Mouse (Mus musculus): ENCODE results near the gene Hspa1b.
"Not testable (repeated sequence)": the region's sequence is repeated elsewhere in the genome, so short reads cannot be mapped to it uniquely, and the experiment has no call there.

Hspa1b gene

DNA sequence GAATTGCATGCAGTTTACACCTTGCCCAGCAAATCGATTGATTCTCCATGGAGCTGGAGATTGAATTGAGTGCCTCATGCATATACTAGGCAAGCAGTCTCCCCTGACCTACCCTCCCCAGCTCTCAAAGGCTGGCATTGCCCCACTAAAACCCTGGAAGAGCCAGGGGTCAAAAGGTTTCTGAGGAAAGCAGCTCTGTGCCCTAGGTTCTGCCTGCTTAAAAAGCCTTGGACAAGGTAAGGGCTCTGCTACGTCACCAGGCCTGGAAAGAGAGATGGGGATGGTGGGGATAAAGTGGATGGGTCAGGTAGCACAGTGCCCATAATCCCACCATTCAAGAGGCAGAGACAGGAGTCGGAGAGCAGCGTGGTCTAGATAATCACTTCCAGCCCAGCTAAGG lies 4.2 kb downstream of the Hspa1b start:
- DNase-seq (ENCODE audit: inconsistent ontology term) = no peak

DNA sequence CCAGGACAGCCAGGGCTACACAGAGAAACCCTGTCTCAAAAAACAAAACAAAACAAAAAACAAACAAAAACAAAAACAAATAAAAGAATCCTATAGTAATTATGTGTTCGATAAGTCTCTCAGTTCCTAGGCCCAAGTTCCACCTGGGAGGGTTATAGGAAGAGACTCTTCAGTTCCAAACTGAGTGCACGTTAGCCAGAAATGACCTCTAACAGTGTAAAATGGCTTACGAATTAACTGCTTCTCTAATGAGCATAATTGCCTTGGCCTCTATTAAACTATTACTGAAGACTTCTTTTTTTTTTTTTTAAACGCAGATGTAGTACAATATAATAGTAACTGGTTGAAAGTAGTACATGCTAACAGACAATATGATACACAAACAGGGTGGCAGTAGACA lies 5.1 kb downstream of the Hspa1b start:
- no peak for DNase-seq (ENCODE audit: inconsistent ontology term)

DNA sequence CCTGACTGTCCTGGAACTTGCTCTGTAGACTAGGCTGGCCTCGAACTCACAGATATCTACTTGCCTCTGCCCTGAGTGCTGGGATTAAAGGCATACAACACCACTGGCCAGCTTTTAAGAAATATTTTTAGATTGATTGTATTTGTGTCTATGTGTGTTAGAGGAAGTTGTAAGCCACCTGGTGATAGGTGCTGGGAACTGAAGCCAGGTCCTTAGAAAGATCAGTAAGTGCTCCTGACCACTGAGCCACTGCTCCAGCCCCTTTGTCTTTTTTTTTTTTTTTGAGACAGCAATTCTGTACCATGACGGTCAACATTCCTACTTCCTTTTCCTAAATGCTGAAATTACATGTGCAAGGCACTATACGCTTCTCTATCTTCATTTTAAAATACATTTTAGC lies 5.8 kb downstream of the Hspa1b start:
- no peak for DNase-seq (ENCODE audit: inconsistent ontology term)

DNA sequence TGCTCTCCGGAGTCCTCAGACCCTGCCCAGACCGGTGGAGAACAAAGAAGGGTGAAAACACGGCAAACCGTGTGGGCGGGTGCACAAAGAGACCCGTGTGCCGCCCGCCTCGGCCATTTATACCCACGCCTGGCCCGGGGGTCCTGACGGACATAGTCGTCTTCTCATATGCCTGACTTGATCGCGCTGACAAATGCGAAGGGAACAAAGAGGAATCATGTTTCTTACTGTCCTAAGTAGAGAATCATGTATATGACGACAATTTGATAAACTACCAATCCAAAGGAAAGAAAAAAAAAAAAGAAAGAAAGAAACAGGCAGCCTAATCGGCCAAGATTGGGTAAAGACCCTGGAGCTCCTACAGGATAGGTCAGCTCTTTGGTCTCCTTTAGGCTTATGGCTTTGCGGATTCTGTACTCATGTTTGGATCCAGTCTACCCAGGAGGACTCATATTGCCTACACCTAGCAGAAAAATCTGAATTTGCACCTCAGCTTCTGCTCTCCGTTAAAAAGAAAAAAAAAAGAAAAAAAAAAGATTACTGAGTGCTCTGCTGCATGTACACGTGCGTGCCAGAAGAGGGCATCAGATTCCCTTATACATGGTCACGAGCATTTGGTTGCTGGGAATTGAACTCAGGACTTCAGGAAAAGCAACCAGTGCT lies 6.5 kb downstream of the Hspa1b start:
- DNase-seq (ENCODE audit: inconsistent ontology term) = peak; percentile 85

DNA sequence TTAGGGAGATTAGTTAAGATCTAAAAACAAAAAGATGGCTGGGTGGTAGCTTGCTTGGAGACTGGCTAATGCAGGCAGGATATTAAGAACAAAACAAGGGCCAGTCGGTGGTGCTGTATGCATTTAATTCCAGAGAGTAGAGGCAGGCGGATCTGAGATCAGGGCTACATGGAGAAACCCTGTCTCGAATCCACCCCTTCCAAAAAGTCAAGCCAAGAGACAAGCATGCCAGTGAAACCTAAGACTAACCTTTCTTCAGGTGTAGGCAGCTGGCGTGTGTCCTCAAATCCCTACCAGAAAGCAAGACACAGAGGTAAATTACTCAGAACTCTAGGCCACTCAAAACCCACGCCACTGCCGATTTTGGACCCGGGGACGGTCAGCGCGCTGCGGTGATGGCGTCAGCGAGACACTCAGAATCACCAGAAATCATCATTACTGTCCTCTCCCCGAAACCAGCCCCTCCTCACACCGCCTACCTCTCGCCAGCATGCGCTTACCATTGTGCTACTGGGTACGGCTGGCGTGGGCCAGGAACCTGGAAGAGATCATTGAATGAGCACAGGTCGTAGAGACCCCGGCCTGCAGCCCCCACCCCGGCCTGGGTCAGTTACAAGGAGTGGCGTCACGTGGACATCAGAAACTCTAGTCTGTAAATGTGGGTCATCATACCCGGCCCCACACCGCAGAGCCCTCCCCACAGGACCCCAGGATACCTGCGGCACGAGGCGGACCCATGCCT lies 7.2 kb downstream of the Hspa1b start:
- DNase-seq (ENCODE audit: inconsistent ontology term) = no peak

- no peak for DNase-seq (ENCODE audit: inconsistent ontology term)
Observed at GRCm38 (mm10) chr17:34950514-34951455, 8.3 kb downstream of the Hspa1b start.

- no peak for DNase-seq (ENCODE audit: inconsistent ontology term)
Observed at GRCm38 (mm10) chr17:34949553-34949969, 9.5 kb downstream of the Hspa1b start.

- not testable (repeated sequence) for DNase-seq (ENCODE audit: inconsistent ontology term)
Observed at GRCm38 (mm10) chr17:34948721-34949552, 10.1 kb downstream of the Hspa1b start.

DNA sequence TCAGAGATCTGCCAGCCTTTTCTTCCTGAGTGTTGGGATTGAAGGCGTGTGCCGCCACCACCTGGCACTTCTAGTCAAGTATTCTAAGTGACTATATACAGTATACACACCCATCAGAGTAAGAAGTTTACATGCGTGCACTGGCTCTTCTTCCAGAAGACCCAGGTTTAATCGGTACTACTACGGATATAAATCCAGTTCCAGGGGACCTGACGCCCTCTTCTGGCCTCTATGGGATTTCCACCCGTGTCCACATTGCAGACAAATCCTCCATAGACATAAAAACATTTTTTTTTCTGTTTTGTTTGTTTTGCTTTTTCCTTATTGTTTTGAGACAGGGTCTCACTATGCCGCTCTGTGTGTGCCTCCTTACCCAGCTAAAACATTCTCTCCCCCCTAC lies 11.4 kb downstream of the Hspa1b start:
- DNase-seq (ENCODE audit: inconsistent ontology term) = no peak

- no peak for DNase-seq (ENCODE audit: inconsistent ontology term)
Observed at GRCm38 (mm10) chr17:34946486-34947140, 12.4 kb downstream of the Hspa1b start.

DNA sequence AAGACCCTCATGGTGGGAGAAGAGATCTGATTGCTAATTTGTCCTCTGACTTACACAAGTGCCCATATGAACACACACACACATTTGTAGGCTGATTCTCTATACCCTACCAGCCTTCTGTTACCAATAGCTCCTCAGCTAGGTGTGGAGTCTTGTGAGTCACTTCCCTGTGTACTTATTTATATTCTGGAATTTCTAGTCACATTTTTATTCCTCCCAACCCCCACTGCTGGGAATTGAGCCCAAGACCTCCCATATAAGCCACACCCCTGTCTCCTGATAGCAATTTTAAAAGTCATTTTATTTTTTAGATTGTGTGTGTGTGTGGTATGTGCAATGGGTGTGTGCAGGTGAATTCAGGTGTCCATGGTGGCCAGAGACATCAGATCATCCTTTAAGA lies 14.7 kb downstream of the Hspa1b start:
- no peak for DNase-seq (ENCODE audit: inconsistent ontology term)

GRCm38 (mm10) chr17:34943128-34943815 lies 15.8 kb downstream of the Hspa1b start:
- no peak for DNase-seq (ENCODE audit: inconsistent ontology term)

GRCm38 (mm10) chr17:34941344-34942041 lies 17.5 kb downstream of the Hspa1b start:
- peak; percentile 59 for DNase-seq (ENCODE audit: inconsistent ontology term)

- no peak for DNase-seq (ENCODE audit: inconsistent ontology term)
Observed at GRCm38 (mm10) chr17:34937960-34938505, 21.0 kb downstream of the Hspa1b start.

GRCm38 (mm10) chr17:34934830-34935229 lies 24.2 kb downstream of the Hspa1b start:
- DNase-seq (ENCODE audit: inconsistent ontology term) = no peak

GRCm38 (mm10) chr17:34934031-34934430 lies 25.0 kb downstream of the Hspa1b start:
- no peak for DNase-seq (ENCODE audit: inconsistent ontology term)

DNA sequence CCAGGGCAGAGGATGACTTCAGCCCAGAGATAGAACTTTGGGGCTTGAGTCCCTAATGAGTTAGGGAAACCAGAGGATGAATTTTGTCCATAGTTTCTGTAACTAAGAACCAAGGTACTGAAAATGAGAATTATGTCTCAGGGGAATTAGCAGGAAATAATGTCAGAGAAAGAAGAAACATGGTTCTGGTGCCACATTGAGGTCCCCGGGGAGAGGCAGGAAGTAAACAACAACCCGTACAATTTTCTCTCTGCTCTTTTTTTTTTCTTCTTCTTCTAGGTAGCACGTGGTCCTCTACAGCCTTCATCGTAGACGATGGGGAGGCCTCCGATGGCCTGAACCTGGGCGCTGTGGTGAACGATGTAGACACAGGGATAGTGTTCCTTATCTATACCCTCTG lies 26.8 kb downstream of the Hspa1b start:
- no peak for DNase-seq (ENCODE audit: inconsistent ontology term)

GRCm38 (mm10) chr17:34931735-34932098 lies 27.3 kb downstream of the Hspa1b start:
- no peak for DNase-seq (ENCODE audit: inconsistent ontology term)

DNA sequence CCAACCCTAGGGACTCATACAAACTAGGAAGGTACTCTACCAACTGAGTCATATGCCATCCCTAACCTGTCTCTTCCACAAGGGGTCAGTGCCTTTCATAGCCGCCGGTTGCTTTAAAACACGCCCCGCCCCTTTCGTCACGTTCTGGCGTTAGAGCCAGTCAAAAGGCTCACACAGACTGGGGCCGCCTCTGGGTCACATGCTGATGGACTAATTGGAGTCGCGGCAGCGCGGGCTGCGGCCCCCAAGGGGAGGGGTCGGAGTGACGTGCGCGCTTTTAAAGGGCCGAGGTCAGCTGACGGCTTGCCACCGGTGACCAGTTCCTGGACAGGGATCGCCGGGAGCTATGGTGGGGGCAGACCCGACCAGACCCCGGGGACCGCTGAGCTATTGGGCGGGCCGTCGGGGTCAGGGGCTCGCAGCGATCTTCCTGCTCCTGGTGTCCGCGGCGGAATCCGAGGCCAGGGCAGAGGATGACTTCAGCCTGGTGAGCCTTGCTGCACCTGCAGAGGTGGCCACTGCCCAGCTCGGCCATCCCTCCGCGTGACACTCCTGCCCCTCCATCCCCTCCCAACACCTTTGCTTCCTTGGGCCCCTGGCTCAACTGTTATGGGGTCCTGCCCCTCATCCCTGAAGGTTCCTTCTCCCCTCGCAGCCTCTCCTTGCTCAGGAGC lies 27.8 kb downstream of the Hspa1b start, which contains the start of gene Neu1:
Neu1 (plus strand) TSS at position 193 of the 674 bp plus-strand sequence.
- peak; percentile 98 for DNase-seq (ENCODE audit: inconsistent ontology term)

All from Muller cell, postnatal 12 days (primary cell).